Mouse (Mus musculus): ENCODE data around the gene Wwc1. TPM values are rescaled to one million over a fixed set of nuclear protein-coding genes. Genes with fewer than 3 reads are reported as not detected.
"Not testable (repeated sequence)": the region's sequence is repeated elsewhere in the genome, so short reads cannot be mapped to it uniquely, and the experiment has no call there.

Wwc1 gene
- polyA plus RNA-seq, 1 experiment = not detected

GRCm38 (mm10) chr11:35811458-35811857, 168.9 kb downstream of the Wwc1 start:
- TF ChIP-seq CTCF (IDR thresholded peaks at IDR 0.05; ENCODE audit: insufficient read depth, low read depth, low read length) (no peak), POLR2A (IDR thresholded peaks at IDR 0.05; ENCODE audit: insufficient read depth, low read depth, low read length) (no peak)
- Histone ChIP-seq H3K4me1 (ENCODE audit: control insufficient read depth, insufficient read depth, low read length) (no peaks in the 10 kb centered on the region), H3K4me3 (ENCODE audit: insufficient read depth, low read depth, low read length) (no peak overlapping the region), H3K27ac (ENCODE audit: insufficient read depth, low read depth, low read length) (no peak overlapping the region)
- WGBS = 75% methylated on average over 10 of the region's 10 CpGs

GRCm38 (mm10) chr11:35801332-35801731, 179.0 kb downstream of the Wwc1 start:
- 80% methylated on average over 5 of the region's 5 CpGs for WGBS
- H3K27ac ChIP-seq (ENCODE audit: insufficient read depth, low read depth, low read length) = no peak overlapping the region

DNA sequence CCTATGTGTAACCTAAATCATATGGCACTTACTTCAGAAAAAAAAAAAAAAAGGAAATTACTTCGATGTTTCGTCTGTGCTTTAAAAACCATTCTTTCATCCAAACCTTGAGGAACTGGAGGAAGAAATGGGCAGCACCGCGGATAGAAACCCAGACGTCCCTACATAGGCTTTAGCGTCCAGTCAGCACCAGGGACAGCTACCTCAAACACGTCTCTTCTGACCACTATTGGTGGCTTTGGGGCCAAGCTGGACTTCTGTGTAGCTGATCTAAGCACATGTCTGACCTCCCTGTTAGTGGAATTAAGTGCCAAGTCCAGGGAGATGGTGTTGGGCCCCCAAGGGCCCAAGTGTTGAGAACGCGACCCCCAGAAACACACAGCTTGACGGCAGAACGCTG, 181.5 kb downstream of the Wwc1 start, which contains the start of gene Fbll1:
Fbll1 (minus strand) TSS at position 11 of the 400 bp plus-strand sequence.
- TF ChIP-seq POLR2A (IDR thresholded peaks at IDR 0.05; ENCODE audit: insufficient read depth, low read depth, low read length) (no peak), CTCF (IDR thresholded peaks at IDR 0.05; ENCODE audit: insufficient read depth, low read depth, low read length) (no peak)
- Histone ChIP-seq H3K27ac (ENCODE audit: insufficient read depth, low read depth, low read length) (peak within 1 kb of the TSS; percentile 87), H3K4me1 (ENCODE audit: control insufficient read depth, insufficient read depth, low read length) (peaks cover 17% of the 10 kb centered on the region), H3K4me3 (ENCODE audit: insufficient read depth, low read depth, low read length) (peak within 1 kb of the TSS; percentile 88)
- 4% methylated on average over 11 of the region's 11 CpGs for WGBS

More at GRCm38 (mm10) chr11:35801332-35801731, 179.0 kb downstream of the Wwc1 start:
- no peak for TF ChIP-seq POLR2A (IDR thresholded peaks at IDR 0.05; ENCODE audit: insufficient read depth, low read depth, low read length)
- TF ChIP-seq CTCF (IDR thresholded peaks at IDR 0.05; ENCODE audit: insufficient read depth, low read depth, low read length) = no peak
- peaks cover 15% of the 10 kb centered on the region for H3K4me1 ChIP-seq (ENCODE audit: control insufficient read depth, insufficient read depth, low read length)
- H3K4me3 ChIP-seq (ENCODE audit: insufficient read depth, low read depth, low read length) = no peak overlapping the region

DNA sequence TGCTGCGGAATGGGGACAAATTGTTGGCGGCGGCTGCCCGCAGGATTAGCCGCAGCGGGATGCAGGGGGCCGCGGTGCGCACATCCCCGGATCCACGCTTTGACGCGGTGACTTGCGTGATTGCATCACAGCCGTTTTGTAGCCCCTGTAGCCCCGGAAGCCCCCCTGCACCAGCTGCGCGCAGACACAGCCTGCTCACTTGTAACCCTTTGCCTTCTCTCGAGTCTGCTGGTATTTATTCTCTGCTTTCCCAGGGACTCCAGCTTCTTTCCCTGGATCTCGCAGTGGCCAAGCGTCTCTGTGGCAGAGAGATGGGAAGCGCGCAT, 181.9 kb downstream of the Wwc1 start:
- Histone ChIP-seq H3K4me3 (ENCODE audit: insufficient read depth, low read depth, low read length) (peak overlapping the region; percentile 88), H3K27ac (ENCODE audit: insufficient read depth, low read depth, low read length) (peak overlapping the region; percentile 87), H3K4me1 (ENCODE audit: control insufficient read depth, insufficient read depth, low read length) (peaks cover 17% of the 10 kb centered on the region)
- TF ChIP-seq CTCF (IDR thresholded peaks at IDR 0.05; ENCODE audit: insufficient read depth, low read depth, low read length) (no peak), POLR2A (IDR thresholded peaks at IDR 0.05; ENCODE audit: insufficient read depth, low read depth, low read length) (peak; percentile 88)
- WGBS = under 1% methylated on average over 23 of the region's 23 CpGs

GRCm38 (mm10) chr11:35797751-35798494, 182.4 kb downstream of the Wwc1 start:
- H3K4me3 ChIP-seq (ENCODE audit: insufficient read depth, low read depth, low read length) = peak overlapping the region; percentile 88
- WGBS = 1% methylated on average over 84 of the region's 86 CpGs
- no peak for TF ChIP-seq POLR2A (IDR thresholded peaks at IDR 0.05; ENCODE audit: insufficient read depth, low read depth, low read length)
- no peak for TF ChIP-seq CTCF (IDR thresholded peaks at IDR 0.05; ENCODE audit: insufficient read depth, low read depth, low read length)
- peak overlapping the region; percentile 56; the same call in 1 of the 2 replicates for H3K27ac ChIP-seq (ENCODE audit: insufficient read depth, low read depth, low read length)
- peaks cover 17% of the 10 kb centered on the region for H3K4me1 ChIP-seq (ENCODE audit: control insufficient read depth, insufficient read depth, low read length)

DNA sequence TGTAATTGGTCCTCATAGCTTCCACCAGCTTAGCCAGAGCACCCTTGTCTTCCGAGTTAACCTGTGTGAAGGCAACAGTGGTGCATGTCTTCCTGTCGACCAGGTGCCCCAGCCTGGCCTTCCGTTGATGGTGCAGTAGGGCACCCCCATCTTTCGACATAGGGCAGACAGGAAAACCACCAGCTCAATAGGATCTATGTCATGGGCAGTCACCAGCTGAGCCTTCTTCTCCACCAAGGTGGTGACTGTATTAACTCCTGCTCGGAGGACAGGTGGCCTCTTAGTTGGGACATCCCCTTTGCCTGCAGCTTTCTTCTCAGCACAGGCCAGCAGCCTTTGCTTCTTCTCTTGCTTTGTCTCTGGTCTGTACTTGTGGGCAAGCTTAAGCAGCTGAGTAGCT, 187.5 kb downstream of the Wwc1 start:
- H3K4me1 ChIP-seq (ENCODE audit: control insufficient read depth, insufficient read depth, low read length) = peaks cover 12% of the 10 kb centered on the region
- not testable (repeated sequence) for H3K4me3 ChIP-seq (ENCODE audit: insufficient read depth, low read depth, low read length); H3K27ac ChIP-seq (ENCODE audit: insufficient read depth, low read depth, low read length)
- 90% methylated on average over 5 of the region's 5 CpGs for WGBS

- TF ChIP-seq CTCF (IDR thresholded peaks at IDR 0.05; ENCODE audit: insufficient read depth, low read depth, low read length) = no peak
- TF ChIP-seq POLR2A (IDR thresholded peaks at IDR 0.05; ENCODE audit: insufficient read depth, low read depth, low read length) = no peak
- 37% methylated on average over 2 of the region's 2 CpGs for WGBS
Measured at GRCm38 (mm10) chr11:35788443-35788842, 191.9 kb downstream of the Wwc1 start.

More at GRCm38 (mm10) chr11:35788443-35788842, 191.9 kb downstream of the Wwc1 start:
- no peaks in the 10 kb centered on the region for H3K4me1 ChIP-seq (ENCODE audit: control insufficient read depth, insufficient read depth, low read length)
- no peak overlapping the region for H3K27ac ChIP-seq (ENCODE audit: insufficient read depth, low read depth, low read length)
- no peak overlapping the region for H3K4me3 ChIP-seq (ENCODE audit: insufficient read depth, low read depth, low read length)

Other genes with a start within 250 kb of the Wwc1 start
- not detected in 2 replicates for gene Pank3, start 211.0 kb downstream of the Wwc1 start, polyA plus RNA-seq (2012; ENCODE audit: insufficient read depth, insufficient read length, low replicate concordance, missing spikeins)
- gene Fbll1, start 181.6 kb downstream of the Wwc1 start, polyA plus RNA-seq (2012; ENCODE audit: insufficient read depth, insufficient read length, low replicate concordance, missing spikeins) = not detected in 2 replicates
- gene Rars, start 146.0 kb downstream of the Wwc1 start, polyA plus RNA-seq (2012; ENCODE audit: insufficient read depth, insufficient read length, low replicate concordance, missing spikeins) = not detected in 2 replicates

All from olfactory bulb, adult 2 months (tissue).